Mouse (Mus musculus) cerebral cortex, adult 2 months (tissue): ENCODE measurements around the gene Plgrkt.

Source experiments
- WGBS: fragments of 180-500 bp; shearing (Covaris S2); methylation state at CpG from one replicate; pipeline ENCODE4 v1.1.7; 2018; 5-methylcytosine and 5-hydroxymethylcytosine counted together

Gene Plgrkt

GRCm38 (mm10) chr19:29366969-29367622 is at the start of gene Plgrkt, which contains the start of gene Cd274:
Gene Plgrkt, minus strand, starts transcription at chr19:29367390.
Gene Cd274, plus strand, starts transcription at chr19:29367455.
- under 1% methylated on average over 26 of the region's 26 CpGs for WGBS

GRCm38 (mm10) chr19:29416393-29416902 is 49.3 kb upstream of the Plgrkt start:
- 85% methylated on average over 3 of the region's 3 CpGs for WGBS

- WGBS = 92% methylated on average over 3 of the region's 3 CpGs
Measured at GRCm38 (mm10) chr19:29414513-29414912, 47.3 kb upstream of the Plgrkt start.

GRCm38 (mm10) chr19:29412476-29413420 is 45.6 kb upstream of the Plgrkt start:
- 72% methylated on average over 6 of the region's 6 CpGs for WGBS

GRCm38 (mm10) chr19:29410619-29411018 is 43.4 kb upstream of the Plgrkt start, which contains the start of gene Pdcd1lg2:
Gene Pdcd1lg2, plus strand, starts transcription at chr19:29410919.
- 87% methylated on average over 4 of the region's 4 CpGs for WGBS

GRCm38 (mm10) chr19:29406042-29407017 is 39.1 kb upstream of the Plgrkt start:
- 89% methylated on average over 18 of the region's 18 CpGs for WGBS

GRCm38 (mm10) chr19:29405388-29405787 is 38.2 kb upstream of the Plgrkt start:
- 38% methylated on average over 2 of the region's 2 CpGs for WGBS

GRCm38 (mm10) chr19:29403251-29403650 is 36.1 kb upstream of the Plgrkt start:
- 93% methylated on average over 4 of the region's 4 CpGs for WGBS

- WGBS = 96% methylated on average over 4 of the region's 4 CpGs
Measured at GRCm38 (mm10) chr19:29402621-29403020, 35.4 kb upstream of the Plgrkt start.

- 83% methylated on average over 3 of the region's 3 CpGs for WGBS
Measured at GRCm38 (mm10) chr19:29400466-29400865, 33.3 kb upstream of the Plgrkt start.

GRCm38 (mm10) chr19:29399786-29400185 is 32.6 kb upstream of the Plgrkt start:
- 94% methylated on average over 4 of the region's 4 CpGs for WGBS

GRCm38 (mm10) chr19:29396353-29396752 is 29.2 kb upstream of the Plgrkt start:
- 68% methylated on average over 1 of the region's 1 CpGs for WGBS

- WGBS = 92% methylated on average over 2 of the region's 2 CpGs
Measured at GRCm38 (mm10) chr19:29394721-29395120, 27.5 kb upstream of the Plgrkt start.

- WGBS = 87% methylated on average over 9 of the region's 9 CpGs
Measured at GRCm38 (mm10) chr19:29393333-29393732, 26.1 kb upstream of the Plgrkt start.

- 69% methylated on average over 4 of the region's 4 CpGs for WGBS
Measured at GRCm38 (mm10) chr19:29391279-29391678, 24.1 kb upstream of the Plgrkt start.

GRCm38 (mm10) chr19:29390483-29390882 is 23.3 kb upstream of the Plgrkt start:
- 87% methylated on average over 5 of the region's 5 CpGs for WGBS

GRCm38 (mm10) chr19:29388818-29389217 is 21.6 kb upstream of the Plgrkt start:
- WGBS = 98% methylated on average over 1 of the region's 1 CpGs

GRCm38 (mm10) chr19:29385822-29386221 is 18.6 kb upstream of the Plgrkt start:
- WGBS = 94% methylated on average over 4 of the region's 4 CpGs

- 74% methylated on average over 6 of the region's 6 CpGs for WGBS
Measured at GRCm38 (mm10) chr19:29384994-29385393, 17.8 kb upstream of the Plgrkt start.

- 87% methylated on average over 9 of the region's 9 CpGs for WGBS
Measured at GRCm38 (mm10) chr19:29384412-29384811, 17.2 kb upstream of the Plgrkt start.

- 92% methylated on average over 5 of the region's 5 CpGs for WGBS
Measured at GRCm38 (mm10) chr19:29383368-29383767, 16.2 kb upstream of the Plgrkt start.
